Mouse (Mus musculus) bone marrow, adult 2 months (tissue): Measurements from ENCODE around the gene Spint5.
A peak's percentile ranks its signal among the peaks of the same experiment; 100 is the strongest.

ENCODE experiments used
- CTCF ChIP-seq: fragments of 200-500 bp; IDR thresholded peaks from 2 replicates; pipeline ENCODE4 v1.5.1; 2011; ENCODE audit warnings: low read length, control low read depth; ENCODE audit not compliant: control insufficient read depth, insufficient read depth
- POLR2A ChIP-seq: fragments of 200-500 bp; IDR thresholded peaks from 2 replicates; pipeline ENCODE4 v1.6.1; 2011; ENCODE audit warnings: low read depth, mild to moderate bottlenecking, control low read depth, low read length, borderline replicate concordance; ENCODE audit not compliant: control insufficient read depth

DNA sequence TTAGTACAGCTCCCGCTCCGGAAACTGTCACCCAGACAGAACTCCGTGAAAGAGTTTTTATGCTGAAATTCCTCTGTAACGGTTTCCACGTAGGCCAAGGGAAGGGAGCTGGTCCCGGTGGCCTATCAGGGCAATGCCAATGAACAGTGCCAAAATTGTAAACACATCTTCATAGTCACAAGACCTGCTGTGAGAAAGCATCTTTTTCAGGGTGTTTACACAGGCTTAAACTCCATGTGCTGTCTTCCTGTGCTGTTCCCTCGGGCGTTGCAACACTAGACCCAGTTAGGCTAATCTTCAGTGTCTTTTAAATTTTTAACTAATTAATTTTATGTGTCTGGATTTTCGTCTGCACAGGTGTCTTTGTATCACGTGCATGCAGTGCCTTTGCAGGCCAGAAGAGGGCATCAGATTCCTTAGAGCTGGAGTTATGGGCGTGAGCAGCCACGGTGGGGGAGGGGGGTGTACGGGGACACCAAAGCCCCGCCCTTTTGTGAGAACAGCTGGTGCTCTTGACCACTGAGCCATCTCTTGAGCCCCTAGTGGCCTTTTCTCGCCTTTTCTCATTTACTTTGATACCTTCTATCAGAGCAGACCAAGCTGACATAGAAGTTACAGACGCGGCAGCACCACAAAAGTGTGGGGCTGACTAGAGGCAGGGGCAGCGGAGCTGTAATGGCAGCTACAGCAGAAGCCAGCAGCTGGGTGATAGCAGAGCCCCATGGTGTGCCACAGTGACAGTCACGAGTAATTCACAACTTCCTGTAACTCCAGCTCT, 36.1 kb upstream of the Spint5 start:
- TF ChIP-seq CTCF (peak; percentile 74), POLR2A (no peak)
